Mouse (Mus musculus) spleen, adult 2 months (tissue): ENCODE results near the gene Prr18.

ENCODE experiments used
- CTCF ChIP-seq: fragments of 200-500 bp; IDR thresholded peaks from 2 replicates; pipeline ENCODE4 v1.5.1; 2011; ENCODE audit warnings: mild to moderate bottlenecking, inconsistent platforms; ENCODE audit not compliant: insufficient read depth, insufficient read length, insufficient replicate concordance; ENCODE audit errors: extremely low read depth
- POLR2A ChIP-seq: fragments of 200-500 bp; IDR thresholded peaks from 2 replicates; pipeline ENCODE4 v1.6.1; 2011; ENCODE audit warnings: low read depth, low read length, inconsistent platforms

DNA sequence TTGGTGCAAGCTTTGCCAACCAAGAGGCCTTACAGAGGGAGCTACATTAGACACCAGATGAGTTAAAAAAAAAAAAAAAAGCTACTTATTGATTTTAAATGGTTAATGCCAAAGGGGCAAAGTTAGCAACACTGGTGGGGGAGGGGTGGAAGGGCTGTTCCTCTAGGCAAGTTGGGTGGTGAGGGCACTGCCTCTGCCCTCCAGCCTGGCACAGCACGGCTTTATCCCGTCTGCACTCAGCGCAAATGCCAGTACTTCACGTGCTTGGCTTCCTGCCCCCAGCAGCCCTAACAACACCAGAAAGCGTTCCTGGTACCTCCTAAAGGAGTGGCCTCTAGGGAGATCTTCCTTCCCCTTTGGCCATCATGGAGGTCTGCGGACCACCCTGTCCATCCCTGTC is 6.2 kb downstream of the Prr18 start:
- TF ChIP-seq POLR2A (no peak), CTCF (no peak)
